Mouse (Mus musculus) kidney, postnatal 25 days (tissue): ENCODE data around the gene Naa80.

ENCODE experiments used
- DNase-seq, 2 experiments: peaks; one replicate each; pipeline ENCODE4 v3.0.0; 2021; ENCODE audit warnings: mixed read lengths in 2 of 2

Naa80 gene

GRCm38 (mm10) chr9:107618778-107619545 is 40.3 kb downstream of the Naa80 start:
- peak; percentile 90 to 93 for DNase-seq

GRCm38 (mm10) chr9:107619546-107619879 is 40.8 kb downstream of the Naa80 start:
- DNase-seq, result no peak

GRCm38 (mm10) chr9:107620954-107621353 is 42.3 kb downstream of the Naa80 start:
- DNase-seq, result peak; percentile 64 to 70

- DNase-seq, result peak; percentile 47 to 78
Observed at GRCm38 (mm10) chr9:107624539-107624938, 45.9 kb downstream of the Naa80 start.

- DNase-seq, result no peak
Observed at GRCm38 (mm10) chr9:107624951-107625350, 46.3 kb downstream of the Naa80 start.

- no peak for DNase-seq
Observed at GRCm38 (mm10) chr9:107625351-107626128, 46.9 kb downstream of the Naa80 start.

- no peak for DNase-seq
Observed at GRCm38 (mm10) chr9:107626158-107626843, 47.6 kb downstream of the Naa80 start.

GRCm38 (mm10) chr9:107626844-107627277 is 48.2 kb downstream of the Naa80 start:
- peak; percentile 91 to 93 for DNase-seq

- no peak for DNase-seq
Observed at GRCm38 (mm10) chr9:107627387-107628255, 48.9 kb downstream of the Naa80 start.

GRCm38 (mm10) chr9:107628721-107629410 is 50.2 kb downstream of the Naa80 start:
- peak; percentile 71 to 89 for DNase-seq

GRCm38 (mm10) chr9:107629411-107629730 is 50.7 kb downstream of the Naa80 start:
- DNase-seq, result no peak

- DNase-seq, result peak in 1 of 2 experiments; percentile 64
Observed at GRCm38 (mm10) chr9:107629901-107630425, 51.3 kb downstream of the Naa80 start.

GRCm38 (mm10) chr9:107630576-107630975 is 51.9 kb downstream of the Naa80 start:
- peak in 1 of 2 experiments; percentile 46 for DNase-seq

GRCm38 (mm10) chr9:107631311-107631826 is 52.7 kb downstream of the Naa80 start:
- no peak for DNase-seq

GRCm38 (mm10) chr9:107631861-107632260 is 53.2 kb downstream of the Naa80 start:
- DNase-seq, result no peak

GRCm38 (mm10) chr9:107632478-107632877 is 53.8 kb downstream of the Naa80 start:
- peak; percentile 47 to 71 for DNase-seq

GRCm38 (mm10) chr9:107633091-107633660 is 54.5 kb downstream of the Naa80 start:
- DNase-seq, result peak; percentile 79 to 91
